ENCODE assay signal across 8 mouse cellular contexts in the genomic region with DNA sequence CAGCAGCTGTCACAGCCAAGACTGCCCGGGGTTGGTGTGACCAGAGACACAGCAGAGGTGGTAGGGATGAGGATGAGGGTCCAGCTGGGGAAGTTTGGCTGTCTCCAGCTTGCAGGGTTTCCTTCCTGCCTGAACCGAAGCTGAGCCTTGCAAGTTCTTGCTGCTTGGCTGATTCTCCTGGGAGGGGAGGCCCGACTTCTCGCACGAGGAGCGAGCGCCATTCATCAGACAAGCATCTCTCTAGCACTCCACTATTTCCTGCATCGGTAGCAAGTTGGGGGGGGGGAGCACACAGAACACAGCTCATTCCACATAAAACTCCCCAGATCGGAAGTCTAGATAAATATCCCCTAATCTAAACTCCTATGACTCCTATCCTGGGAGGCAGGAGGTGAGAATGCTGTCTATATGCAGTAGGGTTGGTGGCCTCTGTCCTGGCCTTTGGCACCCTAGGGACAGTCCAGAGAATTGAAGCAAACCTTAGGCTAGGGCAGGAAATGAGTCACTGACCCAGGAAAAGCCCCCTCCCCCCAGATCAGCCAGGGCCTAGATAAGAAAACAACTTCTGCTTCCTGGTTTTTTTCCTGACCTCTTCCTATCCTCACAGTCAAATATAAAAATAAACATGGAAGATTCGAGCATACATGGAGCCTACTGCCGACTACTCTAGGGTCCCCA. TPM values are rescaled to one million over a fixed set of nuclear protein-coding genes. Genes with fewer than 3 reads are reported as not detected.
A peak's percentile ranks its signal among the peaks of the same experiment; 100 is the strongest.
DNase-seq lines count a peak whose midpoint lies in the region; ATAC-seq lines count a peak whose summit lies in the region.

No protein-coding gene starts in this region.

- peak; percentile 40 to 53 for DNase-seq in right cerebral cortex, postnatal 10 days (ENCODE audit: low spot score in 2 of 2)
- no peak for DNase-seq in right cerebral cortex, postnatal 36 days (ENCODE audit: low spot score in 2 of 2)
- DNase-seq in heart, adult 11 months: peak; percentile 99
- peak; percentile 41 to 48 for DNase-seq in lung, adult 18-20 months
- DNase-seq in urinary bladder, postnatal 10 days (ENCODE audit: low spot score): no peak
- DNase-seq in ovary, postnatal 10 days (ENCODE audit: low spot score): no peak

- no peak for ATAC-seq in intestine, embryonic 16.5 days
- no peak for ATAC-seq in stomach, embryonic 14.5 days (ENCODE audit: insufficient number of reproducible peaks, insufficient read depth, low FRiP score, low read depth)

- peak overlapping the region; percentile 23; the same call in 1 of the 2 replicates for H3K4me2 ChIP-seq in intestine, embryonic 16.5 days (ENCODE audit: low read depth, low read length)
- peak overlapping the region; percentile 39 for H3K4me2 ChIP-seq in stomach, embryonic 14.5 days (replicated peaks; ENCODE audit: low read depth, low read length)

- H3K27me3 ChIP-seq in intestine, embryonic 16.5 days (replicated peaks; ENCODE audit: control insufficient read depth, insufficient read depth, low read length): no peaks in the 10 kb centered on the region
- no peaks in the 10 kb centered on the region for H3K27me3 ChIP-seq in stomach, embryonic 14.5 days (ENCODE audit: control insufficient read depth, insufficient read depth, low read length)

- H3K4me1 ChIP-seq in intestine, embryonic 16.5 days (ENCODE audit: control insufficient read depth, insufficient read depth, low read length): peaks cover 51% of the 10 kb centered on the region
- H3K4me1 ChIP-seq in stomach, embryonic 14.5 days (ENCODE audit: control insufficient read depth, insufficient read depth, low read length): peaks cover 42% of the 10 kb centered on the region

- H3K36me3 ChIP-seq in intestine, embryonic 16.5 days (ENCODE audit: control insufficient read depth, insufficient read depth, low read length): no peaks in the 10 kb centered on the region
- H3K36me3 ChIP-seq in stomach, embryonic 14.5 days (ENCODE audit: control insufficient read depth, insufficient read depth, low read length): no peaks in the 10 kb centered on the region; the same call in 1 of the 2 replicates

- WGBS in intestine, embryonic 16.5 days: 25% methylated on average over 11 of the region's 11 CpGs
- WGBS in stomach, embryonic 14.5 days: 15% methylated on average over 11 of the region's 11 CpGs

- H3K27ac ChIP-seq in intestine, embryonic 16.5 days (ENCODE audit: low read length): peak overlapping the region; percentile 83
- H3K27ac ChIP-seq in stomach, embryonic 14.5 days (ENCODE audit: low read length): peak overlapping the region; percentile 93

- H3K4me3 ChIP-seq in intestine, embryonic 16.5 days (ENCODE audit: low read length): no peak overlapping the region; the same call in 1 of the 2 replicates
- no peak overlapping the region for H3K4me3 ChIP-seq in stomach, embryonic 14.5 days (ENCODE audit: low read depth, low read length)

- H3K9me3 ChIP-seq in intestine, embryonic 16.5 days (ENCODE audit: control insufficient read depth, low read length): no peaks in the 10 kb centered on the region
- H3K9me3 ChIP-seq in stomach, embryonic 14.5 days (ENCODE audit: control insufficient read depth, low read depth, low read length): no peaks in the 10 kb centered on the region

- peak overlapping the region; percentile 7 for H3K9ac ChIP-seq in intestine, embryonic 16.5 days (ENCODE audit: low read depth, low read length)
- 0 out of 2 replicates have a peak overlapping the region, but pooled peaks have one; percentile 21 for H3K9ac ChIP-seq in stomach, embryonic 14.5 days (replicated peaks; ENCODE audit: low read depth, low read length)

RNA-seq across cellular contexts. Expression of a gene that starts 4.4 kb away (rescaled TPM):
- 5.1 and 5.2 TPM in 2 replicates for polyA plus RNA-seq in intestine, embryonic 16.5 days (2015; fragmentation: Nextera tagmentation; extraction: Ambion mirVana)
- polyA plus RNA-seq in stomach, embryonic 14.5 days (2014; fragmentation: Nextera tagmentation; extraction: Ambion mirVana): 19.5 and 20.4 TPM in 2 replicates

RNA-seq across cellular contexts. Expression of a gene that starts 9.6 kb away (rescaled TPM):
- 105 and 125 TPM in 2 replicates for polyA plus RNA-seq in intestine, embryonic 16.5 days (2015; fragmentation: Nextera tagmentation; extraction: Ambion mirVana)
- polyA plus RNA-seq in stomach, embryonic 14.5 days (2014; fragmentation: Nextera tagmentation; extraction: Ambion mirVana): 145 and 150 TPM in 2 replicates

RNA-seq across cellular contexts. Expression of a gene that starts 11.5 kb away (rescaled TPM):
- polyA plus RNA-seq in intestine, embryonic 16.5 days (2015; fragmentation: Nextera tagmentation; extraction: Ambion mirVana): 51.8 and 58.6 TPM in 2 replicates
- 73.9 and 74.2 TPM in 2 replicates for polyA plus RNA-seq in stomach, embryonic 14.5 days (2014; fragmentation: Nextera tagmentation; extraction: Ambion mirVana)

RNA-seq across cellular contexts. Expression of a gene that starts 36.7 kb away (rescaled TPM):
- 27.0 and 27.5 TPM in 2 replicates for polyA plus RNA-seq in intestine, embryonic 16.5 days (2015; fragmentation: Nextera tagmentation; extraction: Ambion mirVana)
- 27.4 and 31.1 TPM in 2 replicates for polyA plus RNA-seq in stomach, embryonic 14.5 days (2014; fragmentation: Nextera tagmentation; extraction: Ambion mirVana)

RNA-seq across cellular contexts. Expression of a gene that starts 48.3 kb away (rescaled TPM):
- polyA plus RNA-seq in intestine, embryonic 16.5 days (2015; fragmentation: Nextera tagmentation; extraction: Ambion mirVana): 0.04 TPM in 1 of 2 replicates, not detected in the other
- 0.10 and 0.42 TPM in 2 replicates for polyA plus RNA-seq in stomach, embryonic 14.5 days (2014; fragmentation: Nextera tagmentation; extraction: Ambion mirVana)

Comparison
In these comparisons a context has a peak if more than half of its experiments do, and no peak if none do; other contexts are left out.
1. DNase-seq: peak in right cerebral cortex, postnatal 10 days (2 of 2), heart, adult 11 months (single experiment) and lung, adult 18-20 months (2 of 2); none in right cerebral cortex, postnatal 36 days (0 of 2), urinary bladder, postnatal 10 days (single experiment) and ovary, postnatal 10 days (single experiment).